Mouse (Mus musculus) left cerebral cortex, adult 2 months (tissue): ENCODE measurements at regions not wholly inside any gene's neighbourhood (a gene's known extent, or its start where the extent isn't known, plus 50 kb on each side); places are given as distances from the start of the nearest gene placed in this dataset.

Source experiments
- DNase-seq, 2 experiments: peaks; one replicate each; pipeline ENCODE4 v3.0.0; 2021 to 2022; ENCODE audit warnings: low spot score in 2 of 2, mixed read lengths in 1 of 2; ENCODE audit errors: extremely low spot score in 1 of 2
- H3K27ac ChIP-seq: fragments of 200-600 bp; 2 replicates; pipeline ENCODE4 v1.8.1; 2022
- H3K4me3 ChIP-seq: fragments of 200-600 bp; 2 replicates; pipeline ENCODE4 v1.8.1; 2022
- CTCF ChIP-seq: fragments of 200-600 bp; IDR thresholded peaks from 2 replicates; pipeline ENCODE4 v1.8.1; 2022; ENCODE audit warnings: antibody characterized with exemption, mild to moderate bottlenecking, moderate library complexity
- intact Hi-C: fragments of 180-260 bp; cut with DNase I; formaldehyde crosslinking; loops from one replicate; pipeline ENCODE4 v1.15.1; 2025

GRCm38 (mm10) chr1:152184956-152185355, 95.0 kb upstream of the 1700025G04Rik start:
- no peak for TF ChIP-seq CTCF
- intact Hi-C loops, result no loop called here
- no peak overlapping the region for H3K4me3 ChIP-seq
- H3K27ac ChIP-seq, result no peak overlapping the region
- DNase-seq, result no peak

GRCm38 (mm10) chr1:152176267-152176970, 86.5 kb upstream of the 1700025G04Rik start:
- Histone ChIP-seq H3K27ac (no peak overlapping the region), H3K4me3 (no peak overlapping the region)
- TF ChIP-seq CTCF, result no peak
- no peak for DNase-seq
- intact Hi-C loops, result no loop called here

- no peak for TF ChIP-seq CTCF
- intact Hi-C loops, result no loop called here
Measured at GRCm38 (mm10) chr1:152175691-152176090, 85.8 kb upstream of the 1700025G04Rik start.

GRCm38 (mm10) chr1:152174464-152174863, 84.5 kb upstream of the 1700025G04Rik start:
- no peak for DNase-seq
- intact Hi-C loops, result no loop called here
- Histone ChIP-seq H3K4me3 (no peak overlapping the region), H3K27ac (no peak overlapping the region)
- no peak for TF ChIP-seq CTCF

More at GRCm38 (mm10) chr1:152175691-152176090, 85.8 kb upstream of the 1700025G04Rik start:
- no peak overlapping the region for H3K27ac ChIP-seq
- H3K4me3 ChIP-seq, result no peak overlapping the region
- no peak for DNase-seq

- Histone ChIP-seq H3K27ac (no peak overlapping the region), H3K4me3 (no peak overlapping the region)
- no peak for TF ChIP-seq CTCF
- DNase-seq, result no peak
- intact Hi-C loops, result no loop called here
Measured at GRCm38 (mm10) chr1:152171034-152171790, 81.3 kb upstream of the 1700025G04Rik start.

- DNase-seq, result no peak
- no peak for TF ChIP-seq CTCF
- H3K27ac ChIP-seq, result no peak overlapping the region
- H3K4me3 ChIP-seq, result no peak overlapping the region
- intact Hi-C loops, result no loop called here
Measured at GRCm38 (mm10) chr1:152170583-152170982, 80.7 kb upstream of the 1700025G04Rik start.

- Histone ChIP-seq H3K4me3 (no peak overlapping the region), H3K27ac (no peak overlapping the region)
- no peak for TF ChIP-seq CTCF
- no peak for DNase-seq
- intact Hi-C loops, result no loop called here
Measured at GRCm38 (mm10) chr1:152169508-152169907, 79.6 kb upstream of the 1700025G04Rik start.

- DNase-seq, result no peak
- intact Hi-C loops, result no loop called here
Measured at GRCm38 (mm10) chr1:152168284-152168683, 78.4 kb upstream of the 1700025G04Rik start.

GRCm38 (mm10) chr1:152167716-152168115, 77.8 kb upstream of the 1700025G04Rik start:
- H3K4me3 ChIP-seq, result no peak overlapping the region
- no peak for DNase-seq
- no peak overlapping the region for H3K27ac ChIP-seq
- intact Hi-C loops, result no loop called here
- no peak for TF ChIP-seq CTCF

More at GRCm38 (mm10) chr1:152168284-152168683, 78.4 kb upstream of the 1700025G04Rik start:
- Histone ChIP-seq H3K4me3 (no peak overlapping the region), H3K27ac (no peak overlapping the region)
- TF ChIP-seq CTCF, result no peak

- Histone ChIP-seq H3K27ac (no peak overlapping the region), H3K4me3 (no peak overlapping the region)
- no peak for TF ChIP-seq CTCF
- peak; percentile 12 to 23 for DNase-seq
- intact Hi-C loops, result no loop called here
Measured at GRCm38 (mm10) chr1:152165490-152165905, 75.6 kb upstream of the 1700025G04Rik start.

- H3K4me3 ChIP-seq, result no peak overlapping the region
- intact Hi-C loops, result no loop called here
- no peak overlapping the region for H3K27ac ChIP-seq
- no peak for DNase-seq
- TF ChIP-seq CTCF, result no peak
Measured at GRCm38 (mm10) chr1:152164843-152165489, 75.0 kb upstream of the 1700025G04Rik start.

- TF ChIP-seq CTCF, result no peak
- no peak overlapping the region for H3K27ac ChIP-seq
Measured at GRCm38 (mm10) chr1:152164212-152164611, 74.3 kb upstream of the 1700025G04Rik start.

More at GRCm38 (mm10) chr1:152164212-152164611, 74.3 kb upstream of the 1700025G04Rik start:
- H3K4me3 ChIP-seq, result no peak overlapping the region
- intact Hi-C loops, result no loop called here
- no peak for DNase-seq
